Mouse (Mus musculus) brain, embryonic 14.5 days (tissue): Measurements from ENCODE around the gene Hjurp.

ENCODE experiments used
- CTCF ChIP-seq: fragments of 200-500 bp; IDR thresholded peaks from 2 replicates; pipeline ENCODE4 v1.5.1; 2012; ENCODE audit warnings: inconsistent platforms, mild to moderate bottlenecking, moderate library complexity, borderline replicate concordance; ENCODE audit not compliant: insufficient read depth, insufficient read length; ENCODE audit errors: extremely low read depth
- POLR2A ChIP-seq: fragments of 200-500 bp; IDR thresholded peaks from 2 replicates; pipeline ENCODE4 v1.6.1; 2012; ENCODE audit warnings: mild to moderate bottlenecking, inconsistent platforms, borderline replicate concordance; ENCODE audit not compliant: poor library complexity, insufficient read depth, insufficient read length, severe bottlenecking; ENCODE audit errors: extremely low read depth

- no peak for TF ChIP-seq CTCF
- TF ChIP-seq POLR2A: no peak
These were observed 26.3 kb upstream of the Hjurp start for GRCm38 (mm10) chr1:88303762-88304161.
